Mouse (Mus musculus) neural tube, embryonic 10.5 days (tissue): ENCODE measurements around the gene Actl9.

Source experiments
- DNase-seq: peaks from one replicate; pipeline ENCODE4 v3.0.0-alpha.2; 2017; ENCODE audit warnings: low spot score; ENCODE audit errors: extremely low spot score

The Actl9 gene

DNA sequence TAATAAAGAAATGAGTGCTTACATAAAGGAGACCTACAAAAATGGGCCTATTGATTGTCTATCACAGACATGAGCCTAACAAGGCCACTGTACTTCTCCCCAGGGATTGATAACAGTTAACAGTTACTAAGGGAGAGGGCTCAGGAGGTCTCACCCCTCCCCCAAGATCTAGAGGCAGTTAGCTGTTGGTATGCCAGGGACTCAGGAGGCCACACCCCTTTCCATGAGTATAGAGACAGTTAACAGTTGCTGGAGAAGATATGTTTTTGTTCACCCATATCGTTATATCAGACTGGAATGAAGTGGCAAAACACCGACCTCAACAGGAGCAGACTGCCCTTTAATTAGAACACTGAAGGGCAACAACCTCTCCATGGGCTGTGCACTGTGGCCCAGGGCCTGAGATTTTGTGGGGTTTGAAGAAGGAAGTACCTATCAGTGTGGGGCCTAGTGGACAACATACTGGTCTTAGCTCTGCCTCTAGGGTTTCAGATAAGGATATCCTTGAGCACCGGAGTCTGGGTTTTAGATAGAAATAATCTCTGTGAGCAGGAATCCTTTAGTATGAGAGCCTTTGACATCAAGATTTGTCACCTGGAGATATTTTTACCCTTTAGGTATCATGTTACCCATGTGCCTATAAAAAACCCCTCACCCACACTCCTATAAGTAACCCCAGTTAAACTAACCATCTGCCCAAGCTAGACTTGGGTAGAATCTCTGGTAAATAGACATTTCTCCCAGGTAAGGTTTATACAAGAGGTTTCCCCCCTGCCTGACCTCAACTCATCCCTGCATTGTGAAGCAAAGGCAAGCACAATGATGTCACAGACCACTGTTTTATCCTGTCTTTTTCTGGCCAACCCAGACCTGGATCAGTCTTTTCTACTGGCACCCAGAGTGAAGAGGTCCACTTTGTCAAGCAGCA lies at the start of gene Actl9:
TSS of gene Actl9 (plus strand) at position 878 of the 928 bp plus-strand sequence.
- DNase-seq = no peak

DNA sequence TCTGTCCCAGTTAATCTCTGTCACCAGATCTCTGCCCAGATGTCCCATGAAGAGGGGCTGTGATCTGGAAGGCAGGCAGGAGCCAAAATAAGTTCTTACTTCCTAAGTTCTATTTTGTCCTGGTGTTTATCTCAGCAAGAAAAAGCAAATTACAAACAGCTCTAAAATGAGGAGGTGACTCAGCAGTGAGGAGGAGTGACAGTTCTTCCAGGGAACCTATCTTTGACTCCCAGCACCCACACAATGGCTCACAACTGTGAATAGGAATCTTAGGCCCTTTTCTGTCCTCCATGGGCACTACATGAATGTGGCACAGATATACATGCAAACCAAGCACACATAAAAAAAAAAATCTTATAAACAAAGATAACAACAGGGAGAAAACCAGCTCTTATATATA lies 47.0 kb upstream of the Actl9 start:
- DNase-seq = no peak

DNA sequence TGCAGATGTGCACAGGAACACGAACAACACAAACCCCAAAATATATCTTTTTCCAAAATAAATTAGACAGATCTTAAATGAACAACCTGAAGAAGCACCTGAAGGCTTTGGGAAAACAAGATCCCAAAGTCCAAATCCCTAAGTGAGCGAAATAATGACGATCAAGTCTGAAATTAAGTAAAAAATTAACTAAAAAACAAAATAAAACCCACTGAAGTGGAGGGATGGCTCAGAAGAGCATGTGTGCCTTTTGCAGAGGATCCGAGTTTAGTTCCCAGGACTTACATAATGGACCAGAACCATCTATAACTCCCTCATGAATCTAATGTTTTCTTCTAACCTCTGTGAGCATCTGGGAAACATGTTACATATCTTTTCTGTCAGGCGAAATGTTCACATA lies 40.4 kb upstream of the Actl9 start:
- no peak for DNase-seq

DNA sequence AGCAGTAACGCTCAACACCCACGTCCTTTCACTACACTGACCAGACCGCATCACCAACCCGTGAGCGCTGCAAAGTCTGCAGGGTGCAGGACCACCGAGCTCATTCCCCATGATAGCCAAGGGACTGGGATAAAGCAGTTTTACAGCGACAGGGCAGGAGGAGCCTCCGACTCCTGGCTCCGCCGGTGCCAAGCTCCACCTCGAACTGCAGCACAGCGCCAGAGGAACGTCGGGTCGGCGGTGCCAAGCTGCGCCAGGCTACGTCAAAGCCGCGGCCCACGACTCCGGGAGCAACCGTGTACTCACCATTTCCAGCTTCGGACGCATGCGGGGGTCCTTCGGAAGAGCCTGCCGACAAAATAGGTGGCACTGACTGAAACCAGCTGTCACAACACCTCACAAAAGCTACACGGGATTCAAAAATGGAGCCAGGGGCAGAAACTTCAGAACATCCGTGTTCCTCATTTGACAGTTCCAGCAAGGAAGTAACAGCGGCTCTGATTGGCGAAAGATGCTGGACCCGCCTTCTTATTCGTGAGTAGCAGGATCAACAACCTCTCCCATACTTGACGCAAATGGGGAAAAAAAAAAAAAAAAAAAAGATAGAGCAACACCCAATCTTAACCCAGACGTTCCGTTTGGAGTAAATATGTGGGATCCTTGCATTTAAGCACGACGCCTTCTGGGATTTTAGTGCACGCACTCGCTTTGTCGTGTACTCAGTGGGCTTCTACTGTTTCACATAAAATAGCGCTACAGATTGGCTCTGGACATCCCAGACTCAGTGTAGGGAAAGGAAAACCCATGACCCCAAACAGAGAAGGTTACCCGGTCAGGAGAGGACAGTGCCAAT lies 38.3 kb upstream of the Actl9 start, which contains the start of gene Zfp101:
TSS of gene Zfp101 (minus strand) at position 460 of the 853 bp plus-strand sequence.
- peak; percentile 83 for DNase-seq

DNA sequence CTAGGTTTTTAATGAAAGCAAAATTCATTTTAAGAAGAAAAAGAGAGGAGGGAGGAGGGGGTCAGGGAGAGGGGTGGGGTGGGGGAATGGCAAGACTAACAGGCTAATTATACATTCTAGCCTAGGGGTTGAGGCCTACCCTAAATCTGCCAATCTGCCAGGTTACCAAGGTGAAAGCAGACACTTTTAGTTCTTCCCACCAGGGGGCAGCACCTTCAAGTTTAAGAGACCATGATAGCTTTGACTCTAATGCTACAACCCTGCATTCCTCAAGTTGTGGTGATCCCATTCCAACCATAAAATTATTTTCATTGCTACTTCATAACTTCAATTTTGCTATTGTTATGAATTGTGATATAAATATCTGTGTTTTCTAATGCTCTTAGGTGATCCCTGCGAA lies 6.5 kb downstream of the Actl9 start:
- DNase-seq = peak; percentile 63

DNA sequence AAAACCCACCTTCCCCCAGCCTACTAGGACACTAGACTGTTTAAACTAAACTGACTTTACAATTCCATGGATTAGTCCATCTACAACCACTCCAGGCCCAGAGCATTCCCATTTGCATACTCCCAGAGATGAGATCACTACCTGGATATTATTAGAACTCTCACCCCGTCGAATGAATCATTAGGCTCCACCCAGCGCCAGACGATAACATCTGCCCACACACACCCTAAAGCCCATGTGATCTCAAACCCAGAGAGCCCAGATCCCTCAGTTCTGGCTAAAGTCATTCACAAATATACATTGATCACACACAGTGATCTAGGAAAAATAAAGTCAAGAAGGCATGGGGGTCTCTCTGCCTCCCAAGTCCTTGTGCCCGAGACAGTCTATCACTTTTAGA lies 7.2 kb downstream of the Actl9 start:
- DNase-seq = no peak

DNA sequence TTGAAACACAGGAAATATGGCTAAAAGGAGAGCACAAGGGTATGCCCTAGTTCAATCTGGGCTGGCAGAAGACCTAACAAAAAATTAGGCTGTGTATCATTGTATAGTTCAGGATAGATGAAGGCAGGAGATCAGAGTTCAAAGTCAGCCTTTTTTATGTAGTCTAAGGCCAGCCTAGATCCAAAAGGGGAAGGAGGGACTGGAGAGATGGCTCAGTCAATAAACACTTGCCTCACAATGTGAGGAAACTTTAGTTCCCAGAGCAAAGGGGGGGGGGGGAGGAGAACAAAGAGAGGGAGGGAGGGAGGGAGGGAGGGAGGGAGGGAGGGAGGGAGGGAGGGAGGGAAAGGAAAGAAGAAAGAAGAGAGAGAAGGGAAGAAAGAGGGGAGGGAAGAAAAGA lies 8.5 kb downstream of the Actl9 start:
- DNase-seq = no peak

DNA sequence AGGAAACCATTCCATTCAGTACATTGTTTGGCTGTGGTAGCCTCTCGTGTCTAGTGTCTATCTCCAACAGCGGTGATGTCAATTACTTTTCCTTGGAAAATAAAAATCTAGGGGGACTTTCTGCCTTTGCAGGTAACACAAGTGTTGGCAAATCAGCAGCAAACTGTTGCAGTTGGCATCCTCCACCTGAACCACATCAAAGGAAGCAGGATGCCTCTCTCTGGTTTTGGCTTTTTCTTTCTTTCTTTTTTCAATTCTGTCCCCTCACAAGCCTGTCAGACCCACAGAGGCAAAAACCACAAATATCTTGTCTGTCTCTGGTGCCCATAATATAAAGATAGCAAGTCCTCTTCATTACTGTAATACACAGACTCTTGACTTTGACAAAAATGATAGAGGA lies 23.9 kb downstream of the Actl9 start:
- DNase-seq = no peak

DNA sequence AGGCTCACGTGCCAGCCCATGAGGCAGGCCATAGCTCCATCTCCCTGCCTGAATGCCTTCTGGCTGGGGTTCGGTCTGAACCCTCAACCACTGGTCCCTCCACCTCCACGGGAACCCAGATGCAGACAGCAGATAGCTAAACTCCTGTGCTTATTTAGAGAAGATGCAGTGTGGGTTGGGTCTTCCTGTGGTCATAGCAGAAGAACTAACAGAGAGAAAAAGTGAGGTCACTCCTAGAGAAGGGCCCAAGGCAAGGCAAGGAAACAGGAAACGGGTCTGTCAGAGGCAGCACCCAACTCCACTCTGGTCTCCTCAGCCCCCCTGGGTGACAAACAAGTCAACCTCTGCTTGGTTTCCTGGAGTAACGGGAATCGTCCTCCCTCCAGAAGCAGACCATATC lies 38.5 kb downstream of the Actl9 start:
- DNase-seq = no peak
